21 mouse cellular contexts compared by ENCODE assay signal in genomic region chr7:51740928-51741327, GRCm38 (mm10).
DNase-seq lines count a peak whose midpoint lies in the region; ATAC-seq and TF ChIP-seq lines count a peak whose summit lies in the region.
"Had no signal": no experiment of that assay in that cellular context is flagged by ENCODE, and none has a peak within 500 bp of the region (broad histone marks: within the 10 kb centered on the region; RNA-seq: fewer than 3 reads in every experiment).

No protein-coding gene starts in this region.

- H3K9ac ChIP-seq in hindbrain, embryonic 12.5 days = no peak overlapping the region
- no peak overlapping the region for H3K9ac ChIP-seq in hindbrain, postnatal 0 days (replicated peaks; ENCODE audit: low read length)
- H3K9ac ChIP-seq in stomach, embryonic 14.5 days (replicated peaks; ENCODE audit: low read depth, low read length) = no peak overlapping the region
- no peak overlapping the region for H3K9ac ChIP-seq in stomach, postnatal 0 days (ENCODE audit: low read length)
- H3K9ac ChIP-seq in midbrain, embryonic 16.5 days (ENCODE audit: low read depth, low read length) = no peak overlapping the region
- H3K9ac ChIP-seq: limb, embryonic 13.5 days; liver, embryonic 14.5 days had no signal

- H3K4me3 ChIP-seq in hindbrain, embryonic 12.5 days = no peak overlapping the region
- H3K4me3 ChIP-seq in hindbrain, postnatal 0 days (ENCODE audit: low read length) = no peak overlapping the region
- H3K4me3 ChIP-seq in stomach, embryonic 14.5 days (ENCODE audit: low read depth, low read length) = no peak overlapping the region
- H3K4me3 ChIP-seq in stomach, postnatal 0 days (ENCODE audit: low read depth, low read length) = no peak overlapping the region
- no peak overlapping the region for H3K4me3 ChIP-seq in midbrain, embryonic 16.5 days (ENCODE audit: low read depth, low read length)
- H3K4me3 ChIP-seq: heart, adult 2 months; limb, embryonic 13.5 days had no signal

- peaks cover 13% of the 10 kb centered on the region for H3K4me1 ChIP-seq in hindbrain, embryonic 12.5 days
- no peaks in the 10 kb centered on the region for H3K4me1 ChIP-seq in hindbrain, postnatal 0 days (ENCODE audit: insufficient read depth, low read length)
- H3K4me1 ChIP-seq in stomach, embryonic 14.5 days (ENCODE audit: control insufficient read depth, insufficient read depth, low read length) = no peaks in the 10 kb centered on the region
- no peaks in the 10 kb centered on the region for H3K4me1 ChIP-seq in stomach, postnatal 0 days (replicated peaks; ENCODE audit: control insufficient read depth, insufficient read depth)
- peaks cover 26% of the 10 kb centered on the region for H3K4me1 ChIP-seq in midbrain, embryonic 16.5 days (ENCODE audit: control insufficient read depth, insufficient read depth, low read length)

- no peaks in the 10 kb centered on the region for H3K36me3 ChIP-seq in hindbrain, embryonic 12.5 days
- no peaks in the 10 kb centered on the region for H3K36me3 ChIP-seq in hindbrain, postnatal 0 days (ENCODE audit: insufficient read depth, low read length)
- H3K36me3 ChIP-seq in stomach, embryonic 14.5 days (ENCODE audit: control insufficient read depth, insufficient read depth, low read length) = no peaks in the 10 kb centered on the region
- H3K36me3 ChIP-seq in stomach, postnatal 0 days (ENCODE audit: control insufficient read depth, insufficient read depth, low read length) = no peaks in the 10 kb centered on the region
- no peaks in the 10 kb centered on the region for H3K36me3 ChIP-seq in midbrain, embryonic 16.5 days (ENCODE audit: control insufficient read depth, insufficient read depth, low read length)
- H3K36me3 ChIP-seq: limb, embryonic 13.5 days had no signal

- DNase-seq in hindbrain, postnatal 0 days (ENCODE audit: low spot score) = no peak
- no peak for DNase-seq in stomach, postnatal 0 days (ENCODE audit: low spot score)
- DNase-seq in right cerebral cortex, postnatal 4 days = no peak
- DNase-seq in thymus, postnatal 0 days (ENCODE audit: low spot score) = no peak
- DNase-seq: adrenal gland, postnatal 36 days; B cell, adult 2 months; cerebellum, adult 11-12 months; cerebellum, postnatal 14 days; gastrocnemius, postnatal 14 days; heart, adult 2 months; kidney, adult 8-10 months; kidney, postnatal 36 days; right cerebral cortex, postnatal 14 days; thymus, postnatal 14 days had no signal

- no peaks in the 10 kb centered on the region for H3K27me3 ChIP-seq in hindbrain, embryonic 12.5 days
- H3K27me3 ChIP-seq in hindbrain, postnatal 0 days (ENCODE audit: insufficient read depth, low read length) = no peaks in the 10 kb centered on the region
- no peaks in the 10 kb centered on the region for H3K27me3 ChIP-seq in stomach, embryonic 14.5 days (ENCODE audit: control insufficient read depth, insufficient read depth, low read length)
- H3K27me3 ChIP-seq in stomach, postnatal 0 days (ENCODE audit: control insufficient read depth, insufficient read depth, low read length) = no peaks in the 10 kb centered on the region
- H3K27me3 ChIP-seq in midbrain, embryonic 16.5 days (ENCODE audit: control insufficient read depth, insufficient read depth, low read depth, low read length) = no peaks in the 10 kb centered on the region
- H3K27me3 ChIP-seq: limb, embryonic 13.5 days had no signal

- 85% methylated on average over 5 of the region's 5 CpGs for WGBS in hindbrain, embryonic 12.5 days
- 83% methylated on average over 5 of the region's 5 CpGs for WGBS in hindbrain, postnatal 0 days
- 79% methylated on average over 5 of the region's 5 CpGs for WGBS in stomach, embryonic 14.5 days
- 67% methylated on average over 5 of the region's 5 CpGs for WGBS in stomach, postnatal 0 days
- WGBS in midbrain, embryonic 16.5 days = 81% methylated on average over 5 of the region's 5 CpGs

- no peak for TF ChIP-seq EP300 in stomach, postnatal 0 days (optimal IDR thresholded peaks at IDR 0.05)

- H3K27ac ChIP-seq in hindbrain, embryonic 12.5 days = peak overlapping the region; percentile 41
- H3K27ac ChIP-seq in hindbrain, postnatal 0 days = no peak overlapping the region
- no peak overlapping the region for H3K27ac ChIP-seq in stomach, embryonic 14.5 days (ENCODE audit: low read length)
- H3K27ac ChIP-seq in stomach, postnatal 0 days (replicated peaks) = no peak overlapping the region
- H3K27ac ChIP-seq in midbrain, embryonic 16.5 days (ENCODE audit: low read length) = peak overlapping the region; percentile 78
- H3K27ac ChIP-seq: heart, adult 2 months; limb, embryonic 13.5 days; liver, embryonic 14.5 days; macrophage had no signal

- no peak for TF ChIP-seq CTCF in hindbrain, postnatal 0 days (IDR thresholded peaks at IDR 0.05; ENCODE audit: low read depth)
- no peak for TF ChIP-seq CTCF in stomach, postnatal 0 days (IDR thresholded peaks at IDR 0.05; ENCODE audit: low read depth)

- no peaks in the 10 kb centered on the region for H3K9me3 ChIP-seq in hindbrain, embryonic 12.5 days (replicated peaks)
- no peaks in the 10 kb centered on the region for H3K9me3 ChIP-seq in hindbrain, postnatal 0 days (ENCODE audit: low read length)
- H3K9me3 ChIP-seq in stomach, embryonic 14.5 days (ENCODE audit: control insufficient read depth, low read depth, low read length) = no peaks in the 10 kb centered on the region
- no peaks in the 10 kb centered on the region for H3K9me3 ChIP-seq in stomach, postnatal 0 days (ENCODE audit: control insufficient read depth, low read length)
- H3K9me3 ChIP-seq in midbrain, embryonic 16.5 days (replicated peaks; ENCODE audit: control insufficient read depth, low read length, poor library complexity, severe bottlenecking) = no peaks in the 10 kb centered on the region
- H3K9me3 ChIP-seq: limb, embryonic 13.5 days had no signal

- H3K4me2 ChIP-seq in hindbrain, embryonic 12.5 days (replicated peaks) = no peak overlapping the region
- no peak overlapping the region for H3K4me2 ChIP-seq in hindbrain, postnatal 0 days (ENCODE audit: low read depth, low read length)
- no peak overlapping the region for H3K4me2 ChIP-seq in stomach, embryonic 14.5 days (replicated peaks; ENCODE audit: low read depth, low read length)
- H3K4me2 ChIP-seq in stomach, postnatal 0 days (replicated peaks; ENCODE audit: low read depth) = no peak overlapping the region
- H3K4me2 ChIP-seq in midbrain, embryonic 16.5 days (ENCODE audit: low read length) = no peak overlapping the region
- H3K4me2 ChIP-seq: limb, embryonic 13.5 days had no signal

- no peak for ATAC-seq in hindbrain, embryonic 12.5 days (ENCODE audit: low FRiP score)
- ATAC-seq in hindbrain, postnatal 0 days = no peak
- ATAC-seq in stomach, embryonic 14.5 days (ENCODE audit: insufficient number of reproducible peaks, insufficient read depth, low FRiP score, low read depth) = 0 out of 2 replicates have a peak, but pooled peaks have one; percentile 65
- ATAC-seq in stomach, postnatal 0 days (ENCODE audit: low FRiP score, low TSS enrichment) = no peak
- ATAC-seq in midbrain, embryonic 16.5 days = 0 out of 2 replicates have a peak, but pooled peaks have one; percentile 23
- ATAC-seq in inflammation-experienced regulatory T-cells, adult 6 months = no peak

Comparison
In these comparisons a context has a peak if more than half of its experiments do, and no peak if none do; other contexts are left out.
1. ATAC-seq: peak in stomach, embryonic 14.5 days (single experiment) and midbrain, embryonic 16.5 days (single experiment); none in hindbrain, embryonic 12.5 days (single experiment), hindbrain, postnatal 0 days (single experiment), stomach, postnatal 0 days (single experiment) and inflammation-experienced regulatory T-cells, adult 6 months (single experiment).
2. H3K27ac ChIP-seq: peak in hindbrain, embryonic 12.5 days (single experiment) and midbrain, embryonic 16.5 days (single experiment); none in hindbrain, postnatal 0 days (single experiment), stomach, embryonic 14.5 days (single experiment) and stomach, postnatal 0 days (single experiment).